Mouse (Mus musculus): ENCODE measurements at regions not wholly inside any gene's neighbourhood (a gene's known extent, or its start where the extent isn't known, plus 50 kb on each side); places are given as distances from the start of the nearest gene placed in this dataset.

DNA sequence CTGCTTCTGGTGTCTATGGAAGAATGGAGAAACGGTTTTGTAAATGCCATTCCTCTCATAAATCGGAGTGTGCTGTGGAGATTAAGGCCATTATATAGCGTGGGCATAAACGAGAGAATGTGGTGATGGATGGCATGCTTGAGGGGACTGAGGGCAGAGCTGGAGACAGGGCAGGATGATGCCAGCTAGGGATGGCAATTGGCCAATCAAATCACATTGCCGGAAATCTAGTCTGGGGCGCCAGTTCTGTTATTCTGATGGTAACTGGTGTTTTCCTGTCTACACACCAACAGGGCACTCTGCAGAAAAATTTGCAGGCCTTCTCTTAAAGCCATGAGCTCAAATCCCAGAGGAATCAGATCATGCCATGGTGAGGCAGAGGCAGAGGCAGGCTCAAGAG is 224.9 kb upstream of the Kazn start:
- TF ChIP-seq CTCF (IDR thresholded peaks at IDR 0.05; ENCODE audit: control insufficient read depth, insufficient read depth, low read length) (no peak), POLR2A (IDR thresholded peaks at IDR 0.05; ENCODE audit: borderline replicate concordance, control insufficient read depth, low read depth, low read length) (no peak)
